Mouse (Mus musculus): ENCODE data around the gene Wbp2nl.

DNA sequence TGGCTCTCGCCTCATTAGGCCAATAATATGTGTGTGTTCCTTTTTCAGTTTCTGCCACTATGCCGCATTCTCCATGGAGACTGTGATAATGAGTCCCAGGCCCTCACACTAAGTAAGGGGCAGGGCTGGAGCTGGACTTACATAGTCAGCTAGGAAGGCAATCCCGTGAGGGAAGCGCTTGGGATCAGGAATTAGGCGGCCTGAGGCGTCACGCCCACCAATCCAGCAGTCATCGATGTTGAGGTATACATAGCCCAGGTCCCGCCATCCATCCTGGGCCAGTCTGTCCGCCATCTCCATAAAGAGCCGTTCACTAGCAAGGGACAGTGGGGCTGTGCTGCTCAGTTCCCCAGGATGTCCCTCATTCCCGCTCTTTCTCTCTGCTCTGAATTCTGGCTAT lies 37.9 kb downstream of the Wbp2nl start:
- TF ChIP-seq GATA1 (IDR thresholded peaks at IDR 0.05; ENCODE audit: borderline replicate concordance, low read length) (no peak), FLI1 (IDR thresholded peaks at IDR 0.05; ENCODE audit: low read length) (no peak)

All from megakaryocyte, embryonic 14.5 days (primary cell).